Mouse (Mus musculus) fat pad, adult 2 months (tissue): ENCODE measurements around the gene Vmn1r139.
"Not testable (repeated sequence)": the region's sequence is repeated elsewhere in the genome, so short reads cannot be mapped to it uniquely, and the experiment has no call there.

ENCODE experiments used
- DNase-seq: peaks from one replicate; pipeline ENCODE4 v3.0.0-alpha.2; 2011; ENCODE audit warnings: low read depth, low spot score; ENCODE audit errors: extremely low read depth

The Vmn1r139 gene

GRCm38 (mm10) chr7:22068757-22069156 is at the start of gene Vmn1r139:
Vmn1r139 (plus strand) TSS chr7:22069057.
- DNase-seq, result not testable (repeated sequence)

GRCm38 (mm10) chr7:22028797-22029196 is 40.1 kb upstream of the Vmn1r139 start, which contains the start of gene Vmn1r138:
Vmn1r138 (minus strand) TSS chr7:22028897.
- DNase-seq, result not testable (repeated sequence)

- not testable (repeated sequence) for DNase-seq
Measured at GRCm38 (mm10) chr7:22056205-22056604, 12.7 kb upstream of the Vmn1r139 start, which contains the start of gene Gm6176. Gm6176 (minus strand) TSS chr7:22056305.

GRCm38 (mm10) chr7:22118145-22118544 is 49.3 kb downstream of the Vmn1r139 start, which contains the start of gene Gm16451:
Gm16451 (minus strand) TSS chr7:22118245.
- not testable (repeated sequence) for DNase-seq

- DNase-seq, result not testable (repeated sequence)
Measured at GRCm38 (mm10) chr7:22134641-22135040, 65.8 kb downstream of the Vmn1r139 start, which contains the start of gene Gm10666. Gm10666 (minus strand) TSS chr7:22134741.
